Mouse (Mus musculus) erythroblast, embryonic 14.5 days (primary cell): ENCODE measurements around the gene Dph1.

Experiments
- GATA1 ChIP-seq: IDR thresholded peaks from 2 replicates; pipeline ENCODE4 v1.6.1; 2012; ENCODE audit warnings: low read length, inconsistent platforms, mixed read lengths
- TAL1 ChIP-seq: IDR thresholded peaks from 3 replicates; pipeline ENCODE4 v1.6.1; 2012; ENCODE audit warnings: low read length, inconsistent platforms, mixed read lengths

DNA sequence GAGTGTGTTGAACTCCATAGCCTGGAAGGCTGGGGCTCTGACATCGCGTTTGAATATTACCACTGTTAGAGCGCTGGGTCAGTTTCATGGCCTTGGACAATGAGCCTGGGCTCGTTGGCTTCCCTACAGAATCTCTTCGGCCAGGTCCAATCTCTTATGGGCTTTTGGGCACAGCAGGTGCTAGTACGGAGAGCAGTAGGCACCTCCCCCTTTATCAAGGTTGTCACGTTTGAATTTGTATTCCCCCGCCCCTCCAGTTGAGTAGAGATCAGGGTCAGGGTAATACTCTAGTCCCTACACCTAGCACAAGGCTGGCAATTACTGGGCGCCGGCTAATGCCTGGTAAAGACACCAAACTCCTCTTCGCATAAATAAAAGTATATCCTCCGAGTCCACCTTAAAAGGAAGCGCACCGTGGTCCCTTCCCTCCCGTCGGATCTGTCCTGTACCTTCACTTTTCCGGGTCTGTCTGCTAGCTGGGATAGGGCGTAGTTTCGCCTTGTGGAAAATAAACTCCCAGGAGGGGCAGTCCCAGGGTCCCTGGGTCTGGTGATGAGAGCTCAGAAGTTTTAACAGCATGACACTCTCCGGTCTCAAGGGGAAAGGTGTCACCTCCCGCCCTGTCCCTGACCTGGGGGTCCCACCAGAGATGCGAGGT, 1.2 kb downstream of the Dph1 start:
- no peak for TF ChIP-seq GATA1
- TF ChIP-seq TAL1 = no peak
